Mouse (Mus musculus): ENCODE measurements around the gene St3gal2. TPM values are rescaled to one million over a fixed set of nuclear protein-coding genes. Genes with fewer than 3 reads are reported as not detected.
A peak's percentile ranks its signal among the peaks of the same experiment; 100 is the strongest.

St3gal2 gene
- polyA plus RNA-seq, 1 experiment from 2014 or later, result 7.1 TPM

DNA sequence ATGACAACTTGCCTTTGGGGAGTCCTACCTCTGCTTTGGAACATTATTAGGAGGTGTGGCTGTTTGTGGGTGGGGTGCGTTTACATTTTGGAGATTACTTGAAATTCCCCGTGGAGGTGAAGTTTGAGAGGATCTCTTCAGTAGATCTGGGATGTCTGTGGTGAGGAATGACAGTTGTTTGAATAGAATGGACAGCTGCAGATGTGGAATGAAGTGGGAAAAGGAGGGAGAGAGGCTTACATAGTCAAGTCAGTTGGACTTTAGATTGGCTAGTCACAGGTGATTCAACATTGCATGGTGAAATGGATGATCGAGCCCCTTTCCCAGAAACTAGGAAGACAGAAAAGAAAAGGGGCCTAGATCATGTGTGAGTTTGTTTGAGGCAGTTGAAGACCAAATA, 12.7 kb downstream of the St3gal2 start:
- Histone ChIP-seq H3K9me3 (ENCODE audit: control insufficient read depth, low read length) (no peaks in the 10 kb centered on the region), H3K27ac (replicated peaks) (no peak overlapping the region), H3K27me3 (ENCODE audit: control insufficient read depth, insufficient read depth, low read length) (no peaks in the 10 kb centered on the region), H3K4me3 (ENCODE audit: low read depth, low read length) (no peak overlapping the region), H3K4me1 (replicated peaks; ENCODE audit: control insufficient read depth, insufficient read depth) (no peaks in the 10 kb centered on the region), H3K4me2 (replicated peaks; ENCODE audit: low read depth) (no peak overlapping the region), H3K9ac (ENCODE audit: low read length) (no peak overlapping the region), H3K36me3 (ENCODE audit: control insufficient read depth, insufficient read depth, low read length) (no peaks in the 10 kb centered on the region)
- ATAC-seq (ENCODE audit: low FRiP score, low TSS enrichment), result no peak
- TF ChIP-seq CTCF (IDR thresholded peaks at IDR 0.05; ENCODE audit: low read depth) (no peak), EP300 (optimal IDR thresholded peaks at IDR 0.05) (no peak)
- no peak for DNase-seq (ENCODE audit: low spot score)
- WGBS, result 57% methylated on average over 3 of the region's 3 CpGs

DNA sequence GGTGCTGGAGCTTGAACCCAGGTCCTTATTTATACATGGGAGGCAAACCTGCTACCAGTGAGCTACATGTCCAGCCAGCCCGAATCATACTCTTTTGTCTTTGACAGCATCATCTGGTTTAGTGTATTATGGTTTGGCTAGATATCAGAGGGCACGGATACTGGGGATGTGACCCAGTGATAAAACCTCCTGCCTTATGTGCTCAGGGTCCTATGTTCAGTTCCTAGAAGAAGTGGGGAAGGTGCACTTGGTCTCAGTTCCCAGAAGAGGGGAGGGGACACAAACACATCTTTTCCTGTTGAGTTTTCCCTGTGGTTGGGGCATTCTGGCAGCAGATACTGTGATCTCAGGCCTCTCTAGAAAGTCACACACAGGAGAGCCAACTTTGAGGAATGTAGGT, 13.6 kb downstream of the St3gal2 start:
- no peak overlapping the region for H3K9ac ChIP-seq (ENCODE audit: low read length)
- no peak overlapping the region for H3K4me3 ChIP-seq (ENCODE audit: low read depth, low read length)
- no peak for DNase-seq (ENCODE audit: low spot score)
- no peak for TF ChIP-seq CTCF (IDR thresholded peaks at IDR 0.05; ENCODE audit: low read depth)
- TF ChIP-seq EP300 (optimal IDR thresholded peaks at IDR 0.05), result no peak
- ATAC-seq (ENCODE audit: low FRiP score, low TSS enrichment), result no peak
- no peaks in the 10 kb centered on the region for H3K9me3 ChIP-seq (ENCODE audit: control insufficient read depth, low read length)
- WGBS, result 87% methylated on average over 2 of the region's 2 CpGs
- no peak overlapping the region for H3K27ac ChIP-seq (replicated peaks)
- no peak overlapping the region for H3K4me2 ChIP-seq (replicated peaks; ENCODE audit: low read depth)
- no peaks in the 10 kb centered on the region for H3K27me3 ChIP-seq (ENCODE audit: control insufficient read depth, insufficient read depth, low read length)
- H3K36me3 ChIP-seq (ENCODE audit: control insufficient read depth, insufficient read depth, low read length), result no peaks in the 10 kb centered on the region
- no peaks in the 10 kb centered on the region for H3K4me1 ChIP-seq (replicated peaks; ENCODE audit: control insufficient read depth, insufficient read depth)

DNA sequence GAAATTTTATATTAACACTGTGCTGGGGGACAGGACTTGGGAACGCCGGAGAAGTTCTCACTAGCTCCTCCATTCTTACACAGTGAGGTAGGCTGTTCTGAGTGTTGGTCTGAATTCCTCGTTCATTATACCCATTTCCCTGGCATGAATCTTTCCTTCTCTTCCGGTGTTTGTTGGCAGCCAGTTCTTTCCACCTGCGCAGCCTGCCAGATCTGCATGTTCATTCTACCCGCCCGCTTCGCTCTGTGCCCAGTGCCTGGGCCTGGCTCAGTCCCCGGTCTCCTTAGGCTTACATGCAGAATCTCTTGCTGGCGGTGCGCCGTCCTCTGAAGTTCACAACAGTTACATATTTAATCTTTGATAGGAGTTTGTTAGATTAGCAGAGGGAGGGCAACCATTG, 16.5 kb downstream of the St3gal2 start:
- no peaks in the 10 kb centered on the region for H3K36me3 ChIP-seq (ENCODE audit: control insufficient read depth, insufficient read depth, low read length)
- ATAC-seq (ENCODE audit: low FRiP score, low TSS enrichment), result no peak
- TF ChIP-seq CTCF (IDR thresholded peaks at IDR 0.05; ENCODE audit: low read depth) (no peak), EP300 (optimal IDR thresholded peaks at IDR 0.05) (no peak)
- no peaks in the 10 kb centered on the region for H3K27me3 ChIP-seq (ENCODE audit: control insufficient read depth, insufficient read depth, low read length)
- H3K4me3 ChIP-seq (ENCODE audit: low read depth, low read length), result no peak overlapping the region
- H3K27ac ChIP-seq (replicated peaks), result no peak overlapping the region
- 0 out of 2 replicates have a peak, but pooled peaks cover 2% of the 10 kb centered on the region for H3K4me1 ChIP-seq (replicated peaks; ENCODE audit: control insufficient read depth, insufficient read depth)
- H3K9ac ChIP-seq (ENCODE audit: low read length), result no peak overlapping the region
- H3K9me3 ChIP-seq (ENCODE audit: control insufficient read depth, low read length), result no peaks in the 10 kb centered on the region
- 65% methylated on average over 12 of the region's 12 CpGs for WGBS
- H3K4me2 ChIP-seq (replicated peaks; ENCODE audit: low read depth), result no peak overlapping the region
- peak; percentile 73 for DNase-seq (ENCODE audit: low spot score)

DNA sequence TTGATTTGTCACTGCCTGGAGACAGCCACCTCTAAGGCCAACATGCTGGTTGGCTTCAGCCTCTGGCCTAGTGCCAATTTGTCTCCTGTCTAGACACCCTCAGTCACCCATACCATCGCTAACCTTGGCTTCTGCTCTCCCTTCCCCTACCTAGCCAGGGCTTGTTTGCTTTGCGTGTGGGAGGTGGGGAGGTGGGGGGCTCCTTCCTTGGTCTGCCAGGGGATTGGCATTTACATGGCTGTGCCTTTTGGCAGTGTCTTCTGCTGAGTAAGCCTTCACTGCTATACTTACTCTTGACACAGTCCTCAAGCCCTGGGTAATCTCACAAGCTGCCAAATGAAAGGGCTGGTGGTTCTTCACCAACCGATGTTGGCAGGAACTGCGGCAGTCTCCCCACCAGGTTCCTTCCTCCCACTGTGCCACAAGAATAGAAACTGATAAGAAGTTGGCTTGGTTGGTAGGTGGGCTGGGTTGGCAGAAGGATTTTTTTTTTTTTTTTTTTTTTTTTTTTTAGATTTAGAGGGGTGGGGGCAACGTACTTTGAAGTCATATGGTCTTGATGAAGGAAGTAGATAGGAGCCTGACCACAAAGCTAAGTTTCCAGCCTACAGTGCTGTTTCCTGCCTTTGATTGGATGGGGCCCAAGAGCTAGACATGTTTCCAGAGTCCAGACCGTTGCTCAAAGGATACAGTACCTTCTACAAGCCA, 19.3 kb downstream of the St3gal2 start:
- H3K27ac ChIP-seq (replicated peaks), result no peak overlapping the region
- H3K27me3 ChIP-seq (ENCODE audit: control insufficient read depth, insufficient read depth, low read length), result no peaks in the 10 kb centered on the region
- H3K4me1 ChIP-seq (replicated peaks; ENCODE audit: control insufficient read depth, insufficient read depth), result 0 out of 2 replicates have a peak, but pooled peaks cover 2% of the 10 kb centered on the region
- no peak overlapping the region for H3K4me2 ChIP-seq (replicated peaks; ENCODE audit: low read depth)
- no peaks in the 10 kb centered on the region for H3K36me3 ChIP-seq (ENCODE audit: control insufficient read depth, insufficient read depth, low read length)
- no peaks in the 10 kb centered on the region for H3K9me3 ChIP-seq (ENCODE audit: control insufficient read depth, low read length)
- WGBS, result 52% methylated on average over 6 of the region's 6 CpGs
- H3K4me3 ChIP-seq (ENCODE audit: low read depth, low read length), result no peak overlapping the region
- no peak for TF ChIP-seq EP300 (optimal IDR thresholded peaks at IDR 0.05)
- no peak for TF ChIP-seq CTCF (IDR thresholded peaks at IDR 0.05; ENCODE audit: low read depth)
- DNase-seq (ENCODE audit: low spot score) (no peak), ATAC-seq (ENCODE audit: low FRiP score, low TSS enrichment) (peak; percentile 28; the same call in 1 of the 2 replicates)
- no peak overlapping the region for H3K9ac ChIP-seq (ENCODE audit: low read length)

DNA sequence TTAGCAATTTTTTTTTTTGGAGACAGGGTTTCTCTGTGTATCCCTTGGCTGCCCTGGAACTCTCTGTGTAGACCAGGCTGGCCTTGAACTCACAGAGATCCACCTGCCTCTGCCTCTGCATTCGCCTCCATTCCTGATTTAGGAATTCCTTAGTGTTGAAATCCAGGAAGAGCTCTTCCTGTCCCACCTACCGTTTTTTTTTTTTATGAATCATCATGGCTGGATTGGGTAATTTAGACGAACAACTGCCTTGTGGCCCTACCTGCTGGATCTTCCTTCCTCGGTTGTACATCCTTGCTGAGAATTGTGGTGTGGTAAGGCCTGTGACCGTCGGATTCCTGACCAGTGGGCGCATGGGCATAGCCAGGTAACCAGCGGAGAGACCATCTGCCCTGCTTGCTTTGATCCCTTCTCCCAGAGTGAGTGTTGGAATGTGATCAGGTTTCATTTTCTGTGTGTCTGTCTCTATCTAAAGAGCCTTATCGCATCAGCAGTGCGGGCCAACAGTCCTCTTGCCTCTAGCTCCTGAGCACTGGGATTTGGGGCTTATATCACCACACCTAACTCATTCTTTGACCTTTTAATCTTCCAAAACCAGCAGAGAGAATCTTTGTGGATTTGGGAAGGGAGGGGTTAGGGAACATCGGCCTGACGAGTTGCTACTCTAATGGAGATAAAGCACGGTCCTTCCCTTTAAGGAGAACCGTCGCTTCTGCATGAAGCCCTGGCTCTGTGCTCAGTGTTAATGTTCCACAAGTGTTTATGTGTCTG, 21.1 kb downstream of the St3gal2 start:
- Histone ChIP-seq H3K4me3 (ENCODE audit: low read depth, low read length) (no peak overlapping the region), H3K4me2 (replicated peaks; ENCODE audit: low read depth) (peak overlapping the region; percentile 20; the same call in 1 of the 2 replicates), H3K9me3 (ENCODE audit: control insufficient read depth, low read length) (no peaks in the 10 kb centered on the region), H3K27me3 (ENCODE audit: control insufficient read depth, insufficient read depth, low read length) (no peaks in the 10 kb centered on the region), H3K36me3 (ENCODE audit: control insufficient read depth, insufficient read depth, low read length) (no peaks in the 10 kb centered on the region), H3K27ac (replicated peaks) (peak overlapping the region; percentile 87), H3K4me1 (replicated peaks; ENCODE audit: control insufficient read depth, insufficient read depth) (0 out of 2 replicates have a peak, but pooled peaks cover 2% of the 10 kb centered on the region), H3K9ac (ENCODE audit: low read length) (0 out of 2 replicates have a peak overlapping the region, but pooled peaks have one; percentile 41)
- TF ChIP-seq CTCF (IDR thresholded peaks at IDR 0.05; ENCODE audit: low read depth) (no peak), EP300 (optimal IDR thresholded peaks at IDR 0.05) (no peak)
- ATAC-seq (ENCODE audit: low FRiP score, low TSS enrichment) (no peak), DNase-seq (ENCODE audit: low spot score) (no peak)
- 59% methylated on average over 15 of the region's 15 CpGs for WGBS

All from stomach, postnatal 0 days (tissue).